Mouse (Mus musculus) liver, embryonic 14.5 days (tissue): Measurements from ENCODE around the gene Slc6a21.

Source experiments
- CTCF ChIP-seq: IDR thresholded peaks from 2 replicates; pipeline ENCODE4 v1.5.1; 2016; ENCODE audit warnings: antibody characterized with exemption, low read depth, control low read depth
- EP300 ChIP-seq: IDR thresholded peaks from 2 replicates; pipeline ENCODE4 v1.6.1; 2016; ENCODE audit warnings: antibody characterized with exemption, low read depth

- TF ChIP-seq CTCF (no peak), EP300 (no peak)
Measured at GRCm38 (mm10) chr7:45338161-45338911, 61.0 kb downstream of the Slc6a21 start.
